Mouse (Mus musculus) forebrain, embryonic 13.5 days (tissue): ENCODE results near the gene Cpa2. TPM values are rescaled to one million over a fixed set of nuclear protein-coding genes. Genes with fewer than 3 reads are reported as not detected.
A peak's percentile ranks its signal among the peaks of the same experiment; 100 is the strongest.

Experiments
- ATAC-seq: fragments of 200-750 bp; cut with Nextera tagmentation; 2 replicates; pipeline ENCODE4 v1.8.0; 2017
- H3K27ac ChIP-seq: fragments of 300-500 bp; sonication (generic); 2 replicates; pipeline ENCODE4 v1.5.1; 2015; ENCODE audit warnings: inconsistent platforms, mild to moderate bottlenecking, moderate library complexity
- H3K27me3 ChIP-seq: fragments of 300-500 bp; sonication (generic); 2 replicates; pipeline ENCODE4 v1.6.1; 2015; ENCODE audit warnings: mild to moderate bottlenecking, inconsistent platforms
- H3K36me3 ChIP-seq: fragments of 300-500 bp; sonication (generic); 2 replicates; pipeline ENCODE4 v1.6.1; 2015; ENCODE audit warnings: mild to moderate bottlenecking, inconsistent platforms; ENCODE audit not compliant: poor library complexity, severe bottlenecking
- H3K4me1 ChIP-seq: fragments of 300-500 bp; sonication (generic); 2 replicates; pipeline ENCODE4 v1.6.1; 2015; ENCODE audit warnings: inconsistent platforms
- H3K4me2 ChIP-seq: fragments of 300-500 bp; sonication (generic); 2 replicates; pipeline ENCODE4 v1.6.1; 2015; ENCODE audit warnings: inconsistent platforms, mild to moderate bottlenecking, moderate library complexity
- H3K4me3 ChIP-seq: fragments of 300-500 bp; sonication (generic); 2 replicates; pipeline ENCODE4 v1.5.1; 2015; ENCODE audit warnings: mild to moderate bottlenecking, inconsistent platforms
- H3K9ac ChIP-seq: fragments of 300-500 bp; sonication (generic); 2 replicates; pipeline ENCODE4 v1.6.1; 2015; ENCODE audit warnings: mild to moderate bottlenecking, inconsistent platforms
- H3K9me3 ChIP-seq: fragments of 300-500 bp; sonication (generic); replicated peaks from 2 replicates; pipeline ENCODE4 v1.6.1; 2016; ENCODE audit warnings: inconsistent platforms
- WGBS: fragments of 180-500 bp; shearing (Covaris S2); methylation state at CpG from one replicate; pipeline ENCODE4 v1.1.7; 2015; 5-methylcytosine and 5-hydroxymethylcytosine counted together
- polyA plus RNA-seq: library from polyadenylated mRNA; unstranded; fragments of >200 nt; fragmentation: Nextera tagmentation; extraction: Ambion mirVana; gene quantifications from 2 replicates; pipeline ENCODE4 v1.2.1, GENCODE M21; 2015

The Cpa2 gene
- polyA plus RNA-seq, 1 experiment from 2014 or later = 5.2 TPM

DNA sequence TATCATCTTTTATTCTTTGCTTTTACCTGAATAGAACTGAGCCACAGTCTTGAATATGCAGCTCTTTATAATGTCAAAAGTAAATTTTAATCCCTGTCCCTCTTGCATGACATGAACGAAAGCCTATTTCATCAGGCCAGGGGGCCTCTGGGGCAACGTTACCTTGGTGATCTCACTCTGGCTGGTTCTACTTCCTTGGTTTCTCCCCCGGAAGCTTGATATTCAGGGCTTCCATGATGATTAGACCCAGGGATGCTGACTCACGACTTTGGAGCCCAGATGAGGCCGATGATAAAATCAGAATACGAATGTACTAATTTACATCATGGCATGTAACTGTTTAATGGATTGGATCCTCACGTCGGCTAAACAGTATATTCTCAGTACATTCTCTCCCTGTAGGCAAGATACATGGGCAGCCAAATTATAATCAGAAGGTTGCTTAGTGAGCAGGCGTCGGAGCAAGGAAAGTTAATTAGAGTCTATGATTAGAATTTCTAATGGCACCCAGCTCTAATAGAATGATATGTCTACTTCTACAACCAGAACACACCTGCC, 51.1 kb downstream of the Cpa2 start:
- WGBS = 70% methylated on average over 10 of the region's 10 CpGs
- Histone ChIP-seq H3K27me3 (no peaks in the 10 kb centered on the region), H3K4me1 (peaks cover 2% of the 10 kb centered on the region), H3K9me3 (no peaks in the 10 kb centered on the region), H3K36me3 (no peaks in the 10 kb centered on the region), H3K27ac (0 out of 2 replicates have a peak overlapping the region, but pooled peaks have one; percentile 14), H3K4me3 (no peak overlapping the region), H3K9ac (no peak overlapping the region), H3K4me2 (no peak overlapping the region)
- ATAC-seq = no peak

DNA sequence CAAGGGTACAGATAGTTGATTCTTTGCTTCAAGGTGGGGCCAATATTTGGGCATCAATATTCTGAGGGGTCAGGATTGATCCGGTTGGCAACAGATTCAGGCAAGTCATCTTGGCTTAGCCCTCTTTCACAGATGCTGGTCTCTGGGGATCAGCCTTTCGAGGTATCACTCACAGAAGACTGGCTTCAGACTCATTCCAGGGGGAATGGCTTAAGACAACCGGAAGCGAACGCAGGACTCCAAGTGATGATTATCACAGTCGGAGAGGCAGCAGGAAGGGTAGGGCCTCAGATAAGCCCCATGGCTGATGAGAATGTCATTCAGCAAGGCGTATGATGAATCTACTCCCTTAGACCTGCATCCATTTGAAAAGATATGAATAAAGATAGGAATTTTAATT, 53.0 kb downstream of the Cpa2 start:
- ATAC-seq = no peak
- no peaks in the 10 kb centered on the region for H3K27me3 ChIP-seq
- H3K36me3 ChIP-seq = no peaks in the 10 kb centered on the region
- H3K4me1 ChIP-seq = no peaks in the 10 kb centered on the region
- 85% methylated on average over 7 of the region's 7 CpGs for WGBS
- H3K4me3 ChIP-seq = no peak overlapping the region
- H3K9ac ChIP-seq = no peak overlapping the region
- no peaks in the 10 kb centered on the region for H3K9me3 ChIP-seq
- H3K27ac ChIP-seq = no peak overlapping the region
- no peak overlapping the region for H3K4me2 ChIP-seq

DNA sequence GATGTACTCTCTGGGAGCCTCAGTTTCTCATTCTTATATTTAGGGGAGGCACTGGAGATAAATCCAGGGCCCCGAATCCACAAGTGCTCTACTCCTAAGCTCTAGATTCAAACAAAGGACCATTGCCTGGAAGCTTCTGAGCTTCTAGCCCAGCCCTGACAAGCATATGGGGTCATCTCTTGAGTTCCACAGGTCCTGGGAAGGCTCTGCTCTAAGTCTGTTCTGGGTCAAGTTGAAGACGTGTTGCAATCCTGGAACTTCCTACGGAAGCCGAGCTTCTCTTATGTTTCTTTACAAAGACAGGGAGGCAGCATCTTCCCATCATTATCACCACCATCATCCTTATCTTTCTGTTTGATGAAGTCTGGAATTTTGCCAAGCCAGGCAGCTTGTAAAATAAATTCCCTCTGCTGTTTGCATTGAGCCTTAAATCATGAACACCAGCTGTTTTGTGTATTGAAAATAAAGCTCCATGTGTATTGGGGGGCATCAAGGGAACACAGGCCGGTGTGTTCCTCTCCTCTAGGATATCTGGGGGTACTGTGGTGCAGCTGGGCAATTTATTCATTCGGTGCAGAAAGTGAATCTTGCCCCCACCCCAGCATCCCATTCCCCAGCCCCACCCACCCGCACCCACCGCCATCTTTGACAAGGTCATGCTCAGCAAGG, 55.0 kb downstream of the Cpa2 start:
- no peak for ATAC-seq
- Histone ChIP-seq H3K4me3 (no peak overlapping the region), H3K27me3 (no peaks in the 10 kb centered on the region), H3K9me3 (no peaks in the 10 kb centered on the region), H3K27ac (no peak overlapping the region), H3K4me1 (no peaks in the 10 kb centered on the region), H3K4me2 (no peak overlapping the region), H3K9ac (no peak overlapping the region), H3K36me3 (no peaks in the 10 kb centered on the region)
- 89% methylated on average over 8 of the region's 8 CpGs for WGBS

DNA sequence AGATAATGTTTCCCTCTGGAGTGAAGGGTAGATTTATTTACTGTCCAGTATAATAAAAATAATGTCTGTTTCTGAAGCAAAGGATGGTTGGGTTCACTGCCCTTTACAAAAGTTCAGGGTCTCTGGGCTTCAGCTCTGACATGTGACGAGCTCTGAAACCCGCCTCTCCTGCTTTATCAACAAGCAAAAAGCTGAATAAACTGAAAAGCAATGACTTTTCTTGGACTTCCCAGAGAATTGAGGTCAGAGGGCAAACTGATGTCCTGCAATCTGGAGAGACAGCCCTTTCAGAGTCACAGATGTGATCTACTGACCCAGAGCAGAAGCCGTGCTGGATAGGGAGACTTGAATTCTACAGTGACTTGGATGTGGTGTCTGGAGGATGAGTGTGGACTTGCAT, 58.7 kb downstream of the Cpa2 start:
- no peak overlapping the region for H3K4me2 ChIP-seq
- H3K27ac ChIP-seq = no peak overlapping the region
- 77% methylated on average over 3 of the region's 3 CpGs for WGBS
- H3K27me3 ChIP-seq = no peaks in the 10 kb centered on the region
- no peak overlapping the region for H3K9ac ChIP-seq
- ATAC-seq = no peak
- no peaks in the 10 kb centered on the region for H3K9me3 ChIP-seq
- H3K4me3 ChIP-seq = no peak overlapping the region
- H3K4me1 ChIP-seq = no peaks in the 10 kb centered on the region
- H3K36me3 ChIP-seq = no peaks in the 10 kb centered on the region

DNA sequence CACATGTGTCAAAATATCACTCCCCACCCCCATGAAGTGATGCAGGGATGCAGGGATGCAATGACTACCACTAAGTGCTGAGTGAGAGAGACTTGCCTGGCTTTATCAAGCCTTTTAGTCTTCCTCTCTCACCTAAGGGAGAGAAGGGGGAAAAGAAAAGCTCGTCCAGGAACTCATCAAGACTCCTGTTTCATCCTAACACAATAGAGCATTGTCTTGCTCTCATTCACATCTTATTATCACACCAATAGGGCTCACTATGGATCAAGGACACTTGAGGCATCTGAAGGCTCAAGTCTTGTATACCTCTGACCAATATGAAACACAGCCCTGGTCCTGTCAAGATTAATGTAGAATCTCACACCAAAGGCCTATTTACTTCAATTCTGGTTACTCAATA, 59.6 kb downstream of the Cpa2 start:
- no peak overlapping the region for H3K27ac ChIP-seq
- 54% methylated on average over 1 of the region's 1 CpGs for WGBS
- no peak overlapping the region for H3K4me3 ChIP-seq
- no peaks in the 10 kb centered on the region for H3K4me1 ChIP-seq
- H3K36me3 ChIP-seq = no peaks in the 10 kb centered on the region
- no peak for ATAC-seq
- no peaks in the 10 kb centered on the region for H3K9me3 ChIP-seq
- H3K27me3 ChIP-seq = no peaks in the 10 kb centered on the region
- H3K4me2 ChIP-seq = no peak overlapping the region
- no peak overlapping the region for H3K9ac ChIP-seq

- Histone ChIP-seq H3K27ac (no peak overlapping the region), H3K4me3 (no peak overlapping the region), H3K9ac (no peak overlapping the region), H3K4me1 (no peaks in the 10 kb centered on the region), H3K27me3 (no peaks in the 10 kb centered on the region), H3K4me2 (no peak overlapping the region), H3K36me3 (no peaks in the 10 kb centered on the region), H3K9me3 (no peaks in the 10 kb centered on the region)
- WGBS = 79% methylated on average over 7 of the region's 7 CpGs
- no peak for ATAC-seq
These were observed 63.0 kb downstream of the Cpa2 start for GRCm38 (mm10) chr6:30604342-30604867.

DNA sequence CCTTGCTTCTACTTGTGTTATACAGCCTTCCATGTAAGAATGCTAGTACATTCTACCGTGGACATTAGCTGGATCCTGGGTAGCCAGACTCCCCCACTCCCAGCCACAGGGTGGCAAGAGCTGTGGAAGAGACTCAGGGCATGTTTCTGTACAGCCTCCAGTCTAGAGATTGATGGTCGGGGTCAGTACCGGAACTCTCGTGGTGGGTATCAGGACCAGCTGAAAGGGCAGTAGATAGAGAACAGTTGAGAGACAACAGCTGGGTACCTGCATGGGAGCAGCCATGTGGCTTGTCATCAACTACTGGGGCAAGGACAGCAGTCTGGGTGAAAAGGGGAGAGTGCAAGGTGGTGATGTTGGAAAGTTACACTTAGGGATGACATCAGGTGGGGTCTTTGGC, 63.7 kb downstream of the Cpa2 start:
- Histone ChIP-seq H3K9me3 (no peaks in the 10 kb centered on the region), H3K4me3 (no peak overlapping the region), H3K4me1 (no peaks in the 10 kb centered on the region), H3K36me3 (no peaks in the 10 kb centered on the region), H3K9ac (no peak overlapping the region), H3K27ac (no peak overlapping the region), H3K27me3 (no peaks in the 10 kb centered on the region), H3K4me2 (no peak overlapping the region)
- ATAC-seq = no peak
- 95% methylated on average over 4 of the region's 4 CpGs for WGBS

DNA sequence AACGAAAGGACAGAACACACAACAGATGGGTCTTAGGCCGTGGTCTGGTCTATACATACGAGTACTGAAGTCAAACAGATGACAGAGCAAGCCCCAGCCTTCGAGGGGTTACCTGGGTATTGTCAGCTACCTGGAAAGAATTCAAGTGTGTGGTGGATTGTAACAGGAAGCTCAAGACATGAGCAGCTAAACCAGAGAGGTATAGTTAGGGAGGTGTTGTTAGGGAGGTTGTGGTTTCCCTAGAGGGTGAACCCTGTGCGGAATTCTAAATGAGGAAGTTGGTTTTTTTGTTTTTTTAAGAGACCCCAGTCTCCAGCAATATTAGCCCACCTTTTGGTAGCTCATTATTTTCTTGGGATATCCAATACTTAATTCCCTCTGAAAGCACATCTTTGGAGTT, 64.3 kb downstream of the Cpa2 start:
- Histone ChIP-seq H3K27me3 (no peaks in the 10 kb centered on the region), H3K4me1 (peaks cover 3% of the 10 kb centered on the region), H3K4me2 (no peak overlapping the region), H3K27ac (no peak overlapping the region), H3K9ac (no peak overlapping the region), H3K36me3 (no peaks in the 10 kb centered on the region), H3K4me3 (no peak overlapping the region), H3K9me3 (no peaks in the 10 kb centered on the region)
- 90% methylated on average over 5 of the region's 5 CpGs for whole genome bisulfite sequencing
- no peak for ATAC-seq

DNA sequence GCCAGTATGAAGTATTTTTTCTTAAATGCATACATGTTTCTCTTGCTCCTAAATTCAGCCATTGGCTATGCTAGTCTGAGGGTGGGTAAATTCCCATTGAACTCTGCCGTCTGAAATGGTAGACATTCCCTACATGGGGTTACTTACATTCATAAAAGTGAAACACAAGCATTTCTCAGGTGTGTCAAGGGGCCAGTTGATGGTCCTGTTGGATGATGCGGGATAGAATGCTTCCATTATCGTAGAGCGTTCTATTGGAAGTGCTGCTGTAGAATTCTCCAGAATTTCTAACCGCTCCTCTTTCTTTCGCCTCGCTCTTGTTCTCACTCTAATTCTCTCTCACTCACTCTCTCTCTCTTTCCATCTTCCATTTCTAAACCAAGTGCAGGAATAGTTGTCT, 69.3 kb downstream of the Cpa2 start, which contains the start of gene Cpa5:
Cpa5 (plus strand) TSS at position 301 of the 400 bp plus-strand sequence.
- H3K4me1 ChIP-seq = peaks cover 33% of the 10 kb centered on the region
- no peak for ATAC-seq
- no peaks in the 10 kb centered on the region for H3K36me3 ChIP-seq
- H3K27ac ChIP-seq = no peak within 1 kb of the TSS; the same call in 1 of the 2 replicates
- 53% methylated on average over 7 of the region's 7 CpGs for WGBS
- no peak within 1 kb of the TSS for H3K4me2 ChIP-seq
- no peaks in the 10 kb centered on the region for H3K27me3 ChIP-seq
- no peak within 1 kb of the TSS for H3K9ac ChIP-seq
- H3K9me3 ChIP-seq = no peaks in the 10 kb centered on the region
- no peak within 1 kb of the TSS for H3K4me3 ChIP-seq

- ATAC-seq = no peak
- Histone ChIP-seq H3K9me3 (no peaks in the 10 kb centered on the region), H3K36me3 (no peaks in the 10 kb centered on the region), H3K9ac (no peak overlapping the region), H3K27me3 (no peaks in the 10 kb centered on the region), H3K4me2 (no peak overlapping the region), H3K4me3 (no peak overlapping the region), H3K4me1 (peaks cover 38% of the 10 kb centered on the region), H3K27ac (no peak overlapping the region; the same call in 1 of the 2 replicates)
- WGBS = 15% methylated on average over 5 of the region's 5 CpGs
These were observed 69.8 kb downstream of the Cpa2 start for GRCm38 (mm10) chr6:30611212-30611611.
